Mouse (Mus musculus) heart, adult 2 months (tissue): ENCODE measurements at regions not wholly inside any gene's neighbourhood (a gene's known extent, or its start where the extent isn't known, plus 50 kb on each side); places are given as distances from the start of the nearest gene placed in this dataset.

Experiments
- CTCF ChIP-seq: fragments of 200-600 bp; IDR thresholded peaks from 2 replicates; pipeline ENCODE4 v1.8.1; 2022; ENCODE audit warnings: antibody characterized with exemption, mild to moderate bottlenecking, moderate library complexity
- POLR2A ChIP-seq: fragments of 200-500 bp; IDR thresholded peaks from 2 replicates; pipeline ENCODE4 v1.6.1; 2011; ENCODE audit warnings: mild to moderate bottlenecking, low read depth, low read length, control low read depth; ENCODE audit not compliant: insufficient read depth

GRCm38 (mm10) chr4:72382517-72383147 is 181.9 kb upstream of the Tle1 start:
- TF ChIP-seq CTCF = no peak
- no peak for TF ChIP-seq POLR2A
